Mouse (Mus musculus): ENCODE measurements at regions not wholly inside any gene's neighbourhood (a gene's known extent, or its start where the extent isn't known, plus 50 kb on each side); places are given as distances from the start of the nearest gene placed in this dataset.

- TF ChIP-seq CTCF (IDR thresholded peaks at IDR 0.05; ENCODE audit: extremely low read depth, insufficient read depth, low read length) (no peak), POLR2A (IDR thresholded peaks at IDR 0.05; ENCODE audit: extremely low read depth, insufficient read depth, low read length) (no peak)
Measured at GRCm38 (mm10) chr10:117520536-117521314, 108.6 kb upstream of the Cpm start.
